Mouse (Mus musculus): ENCODE measurements at regions not wholly inside any gene's neighbourhood (a gene's known extent, or its start where the extent isn't known, plus 50 kb on each side); places are given as distances from the start of the nearest gene placed in this dataset.

- Histone ChIP-seq H3K9me3 (peaks cover 41% of the 10 kb centered on the region), H3K4me3 (replicated peaks) (no peak overlapping the region), H3K4me1 (peaks cover 9% of the 10 kb centered on the region; the same call in 1 of the 2 replicates), H3K27me3 (replicated peaks) (no peaks in the 10 kb centered on the region), H3K36me3 (replicated peaks; ENCODE audit: low read length) (no peaks in the 10 kb centered on the region)
- TF ChIP-seq GATA1 (IDR thresholded peaks at IDR 0.05; ENCODE audit: borderline replicate concordance, low read length) = no peak
- no peak for TF ChIP-seq FLI1 (IDR thresholded peaks at IDR 0.05; ENCODE audit: low read length)
Measured at GRCm38 (mm10) chr11:63376311-63376710, 247.5 kb downstream of the Pmp22 start.

GRCm38 (mm10) chr11:63376991-63377390, 248.2 kb downstream of the Pmp22 start:
- no peaks in the 10 kb centered on the region for H3K36me3 ChIP-seq (replicated peaks; ENCODE audit: low read length)
- peaks cover 35% of the 10 kb centered on the region for H3K9me3 ChIP-seq
- no peaks in the 10 kb centered on the region for H3K27me3 ChIP-seq (replicated peaks)
- H3K4me1 ChIP-seq = peaks cover 9% of the 10 kb centered on the region; the same call in 1 of the 2 replicates
- no peak for TF ChIP-seq FLI1 (IDR thresholded peaks at IDR 0.05; ENCODE audit: low read length)
- TF ChIP-seq GATA1 (IDR thresholded peaks at IDR 0.05; ENCODE audit: borderline replicate concordance, low read length) = no peak
- peak overlapping the region; percentile 62 for H3K4me3 ChIP-seq (replicated peaks)

GRCm38 (mm10) chr11:63388247-63388646, 259.5 kb downstream of the Pmp22 start:
- no peak overlapping the region for H3K4me3 ChIP-seq (replicated peaks)
- H3K27me3 ChIP-seq (replicated peaks) = no peaks in the 10 kb centered on the region
- TF ChIP-seq FLI1 (IDR thresholded peaks at IDR 0.05; ENCODE audit: low read length) (no peak), GATA1 (IDR thresholded peaks at IDR 0.05; ENCODE audit: borderline replicate concordance, low read length) (no peak)
- no peaks in the 10 kb centered on the region for H3K36me3 ChIP-seq (replicated peaks; ENCODE audit: low read length)
- peaks cover 47% of the 10 kb centered on the region for H3K9me3 ChIP-seq
- H3K4me1 ChIP-seq = no peaks in the 10 kb centered on the region

- TF ChIP-seq GATA1 (IDR thresholded peaks at IDR 0.05; ENCODE audit: borderline replicate concordance, low read length) = no peak
- no peak for TF ChIP-seq FLI1 (IDR thresholded peaks at IDR 0.05; ENCODE audit: low read length)
- H3K27me3 ChIP-seq (replicated peaks) = no peaks in the 10 kb centered on the region
- H3K4me1 ChIP-seq = no peaks in the 10 kb centered on the region
- no peak overlapping the region for H3K4me3 ChIP-seq (replicated peaks)
- no peaks in the 10 kb centered on the region for H3K36me3 ChIP-seq (replicated peaks; ENCODE audit: low read length)
- peaks cover 50% of the 10 kb centered on the region for H3K9me3 ChIP-seq
Measured at GRCm38 (mm10) chr11:63391478-63391877, 262.7 kb downstream of the Pmp22 start.

- Histone ChIP-seq H3K4me1 (no peaks in the 10 kb centered on the region), H3K4me3 (replicated peaks) (no peak overlapping the region), H3K36me3 (replicated peaks; ENCODE audit: low read length) (no peaks in the 10 kb centered on the region), H3K27me3 (replicated peaks) (no peaks in the 10 kb centered on the region), H3K9me3 (peaks cover 46% of the 10 kb centered on the region)
- TF ChIP-seq FLI1 (IDR thresholded peaks at IDR 0.05; ENCODE audit: low read length) (no peak), GATA1 (IDR thresholded peaks at IDR 0.05; ENCODE audit: borderline replicate concordance, low read length) (no peak)
Measured at GRCm38 (mm10) chr11:63392378-63392777, 263.6 kb downstream of the Pmp22 start.

GRCm38 (mm10) chr11:63394201-63394600, 265.4 kb downstream of the Pmp22 start:
- Histone ChIP-seq H3K4me1 (no peaks in the 10 kb centered on the region), H3K4me3 (replicated peaks) (no peak overlapping the region), H3K9me3 (peaks cover 46% of the 10 kb centered on the region), H3K27me3 (replicated peaks) (no peaks in the 10 kb centered on the region), H3K36me3 (replicated peaks; ENCODE audit: low read length) (no peaks in the 10 kb centered on the region)
- no peak for TF ChIP-seq FLI1 (IDR thresholded peaks at IDR 0.05; ENCODE audit: low read length)
- TF ChIP-seq GATA1 (IDR thresholded peaks at IDR 0.05; ENCODE audit: borderline replicate concordance, low read length) = no peak

- TF ChIP-seq FLI1 (IDR thresholded peaks at IDR 0.05; ENCODE audit: low read length) = no peak
- TF ChIP-seq GATA1 (IDR thresholded peaks at IDR 0.05; ENCODE audit: borderline replicate concordance, low read length) = no peak
- H3K36me3 ChIP-seq (replicated peaks; ENCODE audit: low read length) = no peaks in the 10 kb centered on the region
Measured at GRCm38 (mm10) chr11:63396386-63396785, 267.6 kb downstream of the Pmp22 start.

GRCm38 (mm10) chr11:63402741-63403140, 274.0 kb downstream of the Pmp22 start:
- TF ChIP-seq FLI1 (IDR thresholded peaks at IDR 0.05; ENCODE audit: low read length) (no peak), GATA1 (IDR thresholded peaks at IDR 0.05; ENCODE audit: borderline replicate concordance, low read length) (no peak)

More at GRCm38 (mm10) chr11:63396386-63396785, 267.6 kb downstream of the Pmp22 start:
- no peaks in the 10 kb centered on the region for H3K27me3 ChIP-seq (replicated peaks)
- H3K4me3 ChIP-seq (replicated peaks) = no peak overlapping the region
- peaks cover 40% of the 10 kb centered on the region for H3K9me3 ChIP-seq
- no peaks in the 10 kb centered on the region for H3K4me1 ChIP-seq

GRCm38 (mm10) chr11:63404719-63405118, 275.9 kb downstream of the Pmp22 start:
- Histone ChIP-seq H3K4me1 (no peaks in the 10 kb centered on the region), H3K36me3 (replicated peaks; ENCODE audit: low read length) (no peaks in the 10 kb centered on the region), H3K4me3 (replicated peaks) (no peak overlapping the region), H3K27me3 (replicated peaks) (no peaks in the 10 kb centered on the region), H3K9me3 (no peaks in the 10 kb centered on the region)
- TF ChIP-seq GATA1 (IDR thresholded peaks at IDR 0.05; ENCODE audit: borderline replicate concordance, low read length) = no peak
- no peak for TF ChIP-seq FLI1 (IDR thresholded peaks at IDR 0.05; ENCODE audit: low read length)

More at GRCm38 (mm10) chr11:63402741-63403140, 274.0 kb downstream of the Pmp22 start:
- Histone ChIP-seq H3K4me3 (replicated peaks) (no peak overlapping the region), H3K9me3 (0 out of 2 replicates have a peak, but pooled peaks cover 3% of the 10 kb centered on the region), H3K27me3 (replicated peaks) (no peaks in the 10 kb centered on the region), H3K4me1 (no peaks in the 10 kb centered on the region), H3K36me3 (replicated peaks; ENCODE audit: low read length) (no peaks in the 10 kb centered on the region)

- peaks cover 7% of the 10 kb centered on the region for H3K27me3 ChIP-seq (replicated peaks)
- TF ChIP-seq GATA1 (IDR thresholded peaks at IDR 0.05; ENCODE audit: borderline replicate concordance, low read length) (no peak), FLI1 (IDR thresholded peaks at IDR 0.05; ENCODE audit: low read length) (no peak)
Measured at GRCm38 (mm10) chr11:63409431-63409830, 280.6 kb downstream of the Pmp22 start.

GRCm38 (mm10) chr11:63410921-63411320, 282.1 kb downstream of the Pmp22 start:
- TF ChIP-seq GATA1 (IDR thresholded peaks at IDR 0.05; ENCODE audit: borderline replicate concordance, low read length) (no peak), FLI1 (IDR thresholded peaks at IDR 0.05; ENCODE audit: low read length) (no peak)
- Histone ChIP-seq H3K4me3 (replicated peaks) (no peak overlapping the region), H3K9me3 (peaks cover 15% of the 10 kb centered on the region), H3K4me1 (no peaks in the 10 kb centered on the region), H3K36me3 (replicated peaks; ENCODE audit: low read length) (no peaks in the 10 kb centered on the region), H3K27me3 (replicated peaks) (peaks cover 7% of the 10 kb centered on the region)

More at GRCm38 (mm10) chr11:63409431-63409830, 280.6 kb downstream of the Pmp22 start:
- Histone ChIP-seq H3K9me3 (peaks cover 15% of the 10 kb centered on the region), H3K36me3 (replicated peaks; ENCODE audit: low read length) (no peaks in the 10 kb centered on the region), H3K4me1 (no peaks in the 10 kb centered on the region), H3K4me3 (replicated peaks) (peak overlapping the region; percentile 38)
